Mouse (Mus musculus) kidney, adult 2 months (tissue): Measurements from ENCODE around the gene Mad2l2. TPM values are rescaled to one million over a fixed set of nuclear protein-coding genes. Genes with fewer than 3 reads are reported as not detected.

Source experiments
- DNase-seq: peaks from one replicate; pipeline ENCODE4 v3.0.0; 2021
- H3K27ac ChIP-seq: fragments of 200-500 bp; 2 replicates; pipeline ENCODE4 v1.5.1; 2012; ENCODE audit warnings: low read depth, low read length, control low read depth, inconsistent platforms; ENCODE audit not compliant: insufficient read depth
- H3K27me3 ChIP-seq: fragments of 200-500 bp; replicated peaks from 2 replicates; pipeline ENCODE4 v1.6.1; 2012; ENCODE audit warnings: mild to moderate bottlenecking, moderate library complexity, low read length, inconsistent platforms; ENCODE audit not compliant: control insufficient read depth, insufficient read depth
- H3K36me3 ChIP-seq: fragments of 200-500 bp; 2 replicates; pipeline ENCODE4 v1.6.1; 2012; ENCODE audit warnings: mild to moderate bottlenecking, moderate library complexity, low read length, inconsistent platforms; ENCODE audit not compliant: control insufficient read depth, insufficient read depth
- H3K4me1 ChIP-seq: fragments of 200-500 bp; 2 replicates; pipeline ENCODE4 v1.6.1; 2011; ENCODE audit warnings: low read length; ENCODE audit not compliant: control insufficient read depth, insufficient read depth
- H3K4me3 ChIP-seq: fragments of 200-500 bp; 2 replicates; pipeline ENCODE4 v1.5.1; 2011; ENCODE audit warnings: mild to moderate bottlenecking, low read depth, low read length, control low read depth; ENCODE audit not compliant: insufficient read depth
- CTCF ChIP-seq: fragments of 200-500 bp; conservative IDR thresholded peaks from 2 replicates; pipeline ENCODE4 v1.5.1; 2011; ENCODE audit warnings: low read depth, mild to moderate bottlenecking, control low read depth, low read length, moderate library complexity, mixed read lengths; ENCODE audit not compliant: insufficient read depth, insufficient read length
- POLR2A ChIP-seq: fragments of 200-500 bp; IDR thresholded peaks from one replicate; pipeline ENCODE4 v1.6.1; 2011; ENCODE audit warnings: low read depth, low read length, control low read depth
- WGBS: fragments of 180-500 bp; shearing (Covaris S2); methylation state at CpG from one replicate; pipeline ENCODE4 v1.1.7; 2018; 5-methylcytosine and 5-hydroxymethylcytosine counted together
- polyA plus RNA-seq: library from polyadenylated mRNA; depleted of rRNA; stranded (reverse); fragments of >200 nt; gene quantifications from 2 replicates; pipeline ENCODE4 v1.2.3, GENCODE M21; 2012

The Mad2l2 gene
- polyA plus RNA-seq, 1 experiment: 22.8 TPM

DNA sequence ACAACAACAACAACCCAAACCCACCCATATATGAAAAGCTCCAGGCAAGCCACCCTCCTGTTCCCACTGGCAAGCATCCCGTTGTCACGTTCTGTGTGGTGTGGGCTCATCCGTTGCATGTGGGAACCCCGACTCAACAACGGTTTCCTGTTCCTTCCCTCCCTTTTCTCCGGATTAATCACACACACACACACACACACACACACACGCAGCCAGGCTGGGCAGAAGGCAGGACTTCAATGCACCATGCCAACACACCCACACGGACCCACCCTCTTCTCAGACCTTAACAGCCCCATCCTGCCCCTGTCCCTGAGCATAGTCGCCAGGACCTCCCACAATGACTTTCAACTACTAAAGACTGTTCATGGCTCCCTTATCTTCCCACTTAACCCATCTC, 9.6 kb upstream of the Mad2l2 start:
- DNase-seq: no peak
- H3K27ac ChIP-seq: no peak overlapping the region
- TF ChIP-seq POLR2A (no peak), CTCF (no peak)
- H3K4me1 ChIP-seq: no peaks in the 10 kb centered on the region
- no peaks in the 10 kb centered on the region for H3K27me3 ChIP-seq
- WGBS: 62% methylated on average over 9 of the region's 9 CpGs
- H3K36me3 ChIP-seq: no peaks in the 10 kb centered on the region
- H3K4me3 ChIP-seq: no peak overlapping the region

DNA sequence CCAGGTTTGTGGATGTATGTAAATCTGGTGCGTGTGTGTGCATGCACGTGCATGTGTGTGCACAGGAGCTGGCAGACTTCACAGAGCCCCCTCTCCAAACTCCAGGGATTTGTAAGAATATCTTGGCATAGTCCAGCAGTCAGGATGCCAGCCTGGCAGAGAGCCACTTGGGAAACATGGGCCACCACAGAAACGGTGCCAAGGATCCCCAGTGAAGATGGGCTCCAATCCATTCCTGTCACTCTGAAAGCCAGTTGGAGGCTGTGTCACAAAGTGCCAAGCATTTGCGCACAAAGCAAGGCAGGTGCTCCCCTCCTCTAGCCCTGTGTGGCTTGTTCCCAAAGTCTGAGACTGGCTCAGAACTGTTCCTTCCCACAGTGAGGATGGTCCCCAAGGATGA, 8.8 kb upstream of the Mad2l2 start:
- Histone ChIP-seq H3K4me1 (no peaks in the 10 kb centered on the region), H3K27ac (no peak overlapping the region), H3K27me3 (no peaks in the 10 kb centered on the region), H3K4me3 (no peak overlapping the region), H3K36me3 (no peaks in the 10 kb centered on the region)
- 76% methylated on average over 4 of the region's 4 CpGs for WGBS
- TF ChIP-seq CTCF (no peak), POLR2A (no peak)
- no peak for DNase-seq

DNA sequence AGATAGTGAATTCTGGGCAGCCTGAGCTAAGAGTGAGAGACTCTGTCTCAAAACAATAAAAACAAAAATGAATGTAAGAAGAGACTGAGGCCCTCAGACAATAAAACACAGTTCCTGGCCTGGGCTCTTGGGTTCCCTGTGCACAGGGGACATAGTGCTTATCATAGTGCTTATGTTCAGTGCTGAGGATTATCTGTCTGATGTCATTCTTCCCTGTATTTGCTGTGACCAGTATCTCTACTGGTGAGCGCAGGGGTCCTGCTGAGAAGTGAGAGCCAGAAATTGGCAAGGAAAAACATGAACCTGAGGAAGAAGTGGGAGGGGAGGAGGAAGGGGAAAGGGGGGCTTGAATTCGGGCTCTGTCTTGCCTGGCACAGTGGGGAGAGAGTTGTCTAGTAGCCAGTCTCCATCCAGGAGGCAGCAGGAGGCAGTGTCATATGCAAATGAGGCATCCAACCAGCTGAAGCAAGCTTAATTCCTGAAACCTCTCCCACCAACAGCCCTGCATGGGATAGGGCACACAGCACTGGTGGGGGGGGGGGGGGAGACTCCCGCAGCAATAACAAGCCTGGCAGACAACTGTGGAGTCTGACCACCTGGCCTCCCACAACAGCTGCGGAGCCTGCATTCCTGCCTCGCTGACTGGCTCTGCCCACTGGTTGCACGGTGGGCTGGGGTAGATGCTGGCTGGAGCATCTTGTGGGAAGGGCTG, 8.0 kb upstream of the Mad2l2 start:
- Histone ChIP-seq H3K27me3 (no peaks in the 10 kb centered on the region), H3K36me3 (no peaks in the 10 kb centered on the region), H3K27ac (no peak overlapping the region), H3K4me1 (no peaks in the 10 kb centered on the region), H3K4me3 (no peak overlapping the region)
- TF ChIP-seq CTCF (no peak), POLR2A (no peak)
- 25% methylated on average over 6 of the region's 6 CpGs for WGBS
- DNase-seq: no peak

DNA sequence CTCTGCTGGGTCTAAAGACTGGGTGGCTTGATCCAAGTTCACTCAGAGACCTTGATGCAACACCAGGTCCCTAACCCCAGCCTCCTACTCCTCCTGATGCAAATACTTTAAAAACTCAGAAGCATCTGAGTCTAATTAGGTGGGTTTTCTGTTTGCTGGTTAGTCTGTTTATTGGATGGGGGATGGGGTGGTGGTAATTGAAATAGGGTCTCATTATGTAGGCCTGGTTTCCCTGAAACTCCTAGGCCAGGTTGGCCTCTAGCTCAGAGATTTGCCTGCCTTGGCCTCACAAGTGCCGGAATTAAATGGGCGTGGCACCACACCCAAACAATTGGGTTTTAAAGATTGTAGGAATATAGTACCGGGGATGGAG, 7.5 kb upstream of the Mad2l2 start:
- H3K4me1 ChIP-seq: no peaks in the 10 kb centered on the region
- no peak overlapping the region for H3K27ac ChIP-seq
- 73% methylated on average over 3 of the region's 3 CpGs for WGBS
- no peak for DNase-seq
- H3K27me3 ChIP-seq: no peaks in the 10 kb centered on the region
- H3K4me3 ChIP-seq: no peak overlapping the region
- no peak for TF ChIP-seq POLR2A
- no peak for TF ChIP-seq CTCF
- no peaks in the 10 kb centered on the region for H3K36me3 ChIP-seq

DNA sequence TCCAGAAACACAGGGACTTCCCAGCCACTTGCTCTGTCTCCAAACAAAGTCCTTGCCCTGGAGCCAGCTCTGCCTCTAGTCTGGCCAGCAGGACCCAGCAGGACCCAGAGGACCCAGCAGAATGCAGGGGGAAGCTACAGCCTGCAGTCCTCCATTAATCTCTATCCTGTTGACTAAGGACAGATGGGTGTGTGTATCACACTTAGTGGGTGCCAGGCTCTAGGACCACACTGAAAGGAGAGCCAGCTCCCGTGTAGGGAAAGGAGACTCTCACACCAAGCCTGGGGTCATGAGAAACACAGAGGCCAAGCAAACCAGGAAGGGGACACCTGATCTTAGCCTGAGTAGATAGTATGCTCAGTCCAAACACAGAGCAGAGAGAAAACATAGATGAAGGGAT, 1.9 kb upstream of the Mad2l2 start:
- no peak for DNase-seq
- TF ChIP-seq CTCF (no peak), POLR2A (no peak)
- WGBS: 57% methylated on average over 1 of the region's 1 CpGs
- no peak overlapping the region for H3K4me3 ChIP-seq
- H3K36me3 ChIP-seq: no peaks in the 10 kb centered on the region
- H3K27me3 ChIP-seq: no peaks in the 10 kb centered on the region
- H3K27ac ChIP-seq: no peak overlapping the region
- no peaks in the 10 kb centered on the region for H3K4me1 ChIP-seq

DNA sequence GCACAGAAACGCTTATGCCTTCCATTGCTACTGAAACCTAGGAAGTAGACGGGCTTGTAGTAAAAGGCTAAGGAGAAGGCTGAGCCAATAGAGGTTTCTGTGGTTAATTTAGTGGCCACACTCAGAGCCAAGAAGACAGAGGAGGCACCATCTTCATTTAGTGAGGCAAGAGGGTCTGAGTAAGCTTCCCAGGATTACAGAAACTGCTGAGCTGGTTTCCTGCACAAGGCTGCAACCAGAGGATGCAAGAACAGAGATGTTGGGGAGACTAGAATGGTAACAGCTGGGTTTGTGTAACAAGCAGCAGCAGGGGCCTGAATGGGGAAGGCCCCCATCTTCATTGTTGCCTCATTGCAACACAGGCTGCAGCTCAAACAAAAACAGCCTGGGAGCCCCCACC, 1.5 kb upstream of the Mad2l2 start:
- Histone ChIP-seq H3K27ac (no peak overlapping the region), H3K4me3 (no peak overlapping the region), H3K36me3 (no peaks in the 10 kb centered on the region), H3K27me3 (no peaks in the 10 kb centered on the region), H3K4me1 (no peaks in the 10 kb centered on the region)
- WGBS: 69% methylated on average over 2 of the region's 2 CpGs
- TF ChIP-seq CTCF: no peak
- TF ChIP-seq POLR2A: no peak
- no peak for DNase-seq

DNA sequence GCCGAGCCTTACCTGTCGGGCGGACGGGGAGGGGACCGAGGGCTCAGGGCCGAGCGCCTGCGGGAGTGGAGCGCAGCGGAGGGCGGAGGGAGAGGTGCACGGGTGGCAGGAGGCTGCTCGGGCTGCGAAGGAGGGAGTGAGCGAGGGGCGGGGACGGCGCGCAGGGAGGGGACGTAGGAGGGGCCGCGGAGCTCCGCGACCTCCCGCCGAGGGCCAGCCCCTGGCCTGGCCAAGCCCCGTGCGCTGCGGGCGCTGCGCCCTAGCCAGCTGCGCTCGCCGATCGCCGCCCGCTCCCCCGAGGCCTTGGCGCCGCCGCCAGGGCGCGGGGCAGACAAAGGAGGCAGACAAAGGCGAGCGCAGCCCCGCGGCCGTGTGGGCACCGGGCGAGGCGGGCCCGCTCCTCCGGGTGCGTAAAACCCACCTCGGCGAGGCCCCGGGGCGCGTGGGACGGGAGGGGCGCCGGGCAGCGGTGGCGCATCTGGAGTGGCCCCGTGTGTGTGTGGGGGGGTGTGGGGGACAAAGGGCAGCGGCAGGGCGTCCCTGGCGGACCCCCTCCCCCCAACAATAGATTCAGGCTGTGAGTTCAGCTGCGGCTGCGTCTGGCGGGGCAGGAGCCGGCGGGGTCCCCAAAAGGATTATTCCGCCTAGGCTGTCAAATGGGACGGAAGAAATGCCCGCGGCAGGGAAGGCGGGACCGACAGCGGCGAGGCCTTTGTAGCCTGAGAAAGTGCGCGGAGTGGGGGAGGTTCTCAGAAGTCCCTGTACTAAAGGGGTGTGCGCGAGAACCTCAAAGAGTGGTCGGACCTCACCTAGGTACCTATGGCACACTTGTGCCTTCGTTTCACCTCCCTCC, 603 bp downstream of the Mad2l2 start, which contains the start of gene Draxin:
Draxin (minus strand) TSS at position 138 of the 853 bp plus-strand sequence.
- DNase-seq: peak; percentile 61
- H3K4me3 ChIP-seq: peak within 1 kb of the TSS; percentile 34; the same call in 1 of the 2 replicates
- 2% methylated on average over 83 of the region's 87 CpGs for WGBS
- no peak for TF ChIP-seq CTCF
- TF ChIP-seq POLR2A: no peak
- H3K4me1 ChIP-seq: no peaks in the 10 kb centered on the region
- H3K36me3 ChIP-seq: no peaks in the 10 kb centered on the region
- no peaks in the 10 kb centered on the region for H3K27me3 ChIP-seq
- H3K27ac ChIP-seq: no peak within 1 kb of the TSS
